Mouse (Mus musculus): ENCODE measurements at regions not wholly inside any gene's neighbourhood (a gene's known extent, or its start where the extent isn't known, plus 50 kb on each side); places are given as distances from the start of the nearest gene placed in this dataset.
A peak's percentile ranks its signal among the peaks of the same experiment; 100 is the strongest.

- Histone ChIP-seq H3K4me3 (ENCODE audit: low read depth, low read length) (no peak overlapping the region), H3K4me1 (ENCODE audit: insufficient read depth) (peaks cover 18% of the 10 kb centered on the region), H3K9me3 (ENCODE audit: low read length) (no peaks in the 10 kb centered on the region), H3K27ac (ENCODE audit: low read depth) (no peak overlapping the region), H3K27me3 (ENCODE audit: insufficient read depth, low read length) (peaks cover 19% of the 10 kb centered on the region; the same call in 1 of the 2 replicates), H3K9ac (replicated peaks) (no peak overlapping the region), H3K36me3 (replicated peaks; ENCODE audit: insufficient read depth, low read length) (no peaks in the 10 kb centered on the region), H3K4me2 (ENCODE audit: low read depth, low read length) (no peak overlapping the region)
- TF ChIP-seq CTCF (IDR thresholded peaks at IDR 0.05; ENCODE audit: low read depth) (no peak), EP300 (IDR thresholded peaks at IDR 0.05; ENCODE audit: low read depth) (no peak)
- DNase-seq = no peak
- 76% methylated on average over 3 of the region's 3 CpGs for WGBS (ENCODE audit: insufficient replicate concordance)
- ATAC-seq = no peak
Observed at GRCm38 (mm10) chr13:28420636-28421035, 163.3 kb downstream of the Gm11361 start.

- peak; percentile 38 for DNase-seq
- H3K9ac ChIP-seq (replicated peaks) = no peak overlapping the region
- peak overlapping the region; percentile 19; the same call in 1 of the 2 replicates for H3K4me2 ChIP-seq (ENCODE audit: low read depth, low read length)
- ATAC-seq = peak; percentile 18; the same call in 1 of the 2 replicates
- no peak overlapping the region for H3K4me3 ChIP-seq (ENCODE audit: low read depth, low read length)
- H3K4me1 ChIP-seq (ENCODE audit: insufficient read depth) = peaks cover 18% of the 10 kb centered on the region
- no peak for TF ChIP-seq CTCF (IDR thresholded peaks at IDR 0.05; ENCODE audit: low read depth)
- TF ChIP-seq EP300 (IDR thresholded peaks at IDR 0.05; ENCODE audit: low read depth) = no peak
- peaks cover 19% of the 10 kb centered on the region; the same call in 1 of the 2 replicates for H3K27me3 ChIP-seq (ENCODE audit: insufficient read depth, low read length)
- no peak overlapping the region for H3K27ac ChIP-seq (ENCODE audit: low read depth)
- H3K36me3 ChIP-seq (replicated peaks; ENCODE audit: insufficient read depth, low read length) = no peaks in the 10 kb centered on the region
- no peaks in the 10 kb centered on the region for H3K9me3 ChIP-seq (ENCODE audit: low read length)
- 47% methylated on average over 16 of the region's 16 CpGs for WGBS (ENCODE audit: insufficient replicate concordance)
Observed at GRCm38 (mm10) chr13:28419950-28420381, 162.6 kb downstream of the Gm11361 start.

GRCm38 (mm10) chr13:28418936-28419681 is 161.8 kb downstream of the Gm11361 start:
- TF ChIP-seq CTCF (IDR thresholded peaks at IDR 0.05; ENCODE audit: low read depth) = no peak
- TF ChIP-seq EP300 (IDR thresholded peaks at IDR 0.05; ENCODE audit: low read depth) = no peak
- WGBS (ENCODE audit: insufficient replicate concordance) = 79% methylated on average over 17 of the region's 17 CpGs
- no peak overlapping the region for H3K27ac ChIP-seq (ENCODE audit: low read depth)
- H3K4me3 ChIP-seq (ENCODE audit: low read depth, low read length) = no peak overlapping the region
- peaks cover 18% of the 10 kb centered on the region for H3K4me1 ChIP-seq (ENCODE audit: insufficient read depth)
- H3K9me3 ChIP-seq (ENCODE audit: low read length) = no peaks in the 10 kb centered on the region
- no peak overlapping the region for H3K4me2 ChIP-seq (ENCODE audit: low read depth, low read length)
- DNase-seq (no peak), ATAC-seq (no peak)
- no peak overlapping the region for H3K9ac ChIP-seq (replicated peaks)
- H3K36me3 ChIP-seq (replicated peaks; ENCODE audit: insufficient read depth, low read length) = no peaks in the 10 kb centered on the region
- H3K27me3 ChIP-seq (ENCODE audit: insufficient read depth, low read length) = peaks cover 19% of the 10 kb centered on the region; the same call in 1 of the 2 replicates

GRCm38 (mm10) chr13:28417929-28418881 is 160.9 kb downstream of the Gm11361 start:
- H3K27ac ChIP-seq (ENCODE audit: low read depth) = no peak overlapping the region

DNA sequence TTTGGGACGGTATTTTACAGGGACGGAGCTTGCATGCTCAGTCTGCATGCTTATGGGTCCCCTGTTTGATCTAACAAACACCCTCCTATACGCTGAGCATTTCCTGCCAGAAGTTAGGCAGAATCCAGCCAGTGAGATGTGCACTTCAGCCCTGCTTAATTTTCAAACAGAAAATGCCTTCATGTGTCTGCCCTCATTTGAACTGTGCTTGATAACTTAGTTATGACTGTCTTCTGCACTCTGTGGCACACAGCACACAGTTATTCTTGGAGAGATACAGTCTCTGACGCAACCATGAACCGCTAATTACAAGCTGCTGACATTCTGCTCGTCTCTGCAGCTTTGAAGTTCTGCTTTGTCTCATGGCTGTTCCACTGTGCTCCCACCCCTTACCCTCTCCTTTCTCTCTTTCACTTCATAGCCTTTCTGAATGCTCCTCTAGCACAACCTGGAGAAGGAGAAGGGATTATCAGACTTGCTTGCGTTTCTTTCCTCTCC is 160.2 kb downstream of the Gm11361 start:
- H3K27me3 ChIP-seq (ENCODE audit: insufficient read depth, low read length) = peaks cover 17% of the 10 kb centered on the region; the same call in 1 of the 2 replicates
- no peak for DNase-seq
- H3K9ac ChIP-seq (replicated peaks) = no peak overlapping the region
- H3K4me1 ChIP-seq (ENCODE audit: insufficient read depth) = peaks cover 18% of the 10 kb centered on the region
- H3K4me2 ChIP-seq (ENCODE audit: low read depth, low read length) = peak overlapping the region; percentile 20
- no peak overlapping the region for H3K27ac ChIP-seq (ENCODE audit: low read depth)
- H3K4me3 ChIP-seq (ENCODE audit: low read depth, low read length) = no peak overlapping the region
- WGBS (ENCODE audit: insufficient replicate concordance) = 5% methylated on average over 7 of the region's 7 CpGs
- no peaks in the 10 kb centered on the region for H3K9me3 ChIP-seq (ENCODE audit: low read length)
- H3K36me3 ChIP-seq (replicated peaks; ENCODE audit: insufficient read depth, low read length) = no peaks in the 10 kb centered on the region
- no peak for TF ChIP-seq CTCF (IDR thresholded peaks at IDR 0.05; ENCODE audit: low read depth)
- TF ChIP-seq EP300 (IDR thresholded peaks at IDR 0.05; ENCODE audit: low read depth) = no peak
- ATAC-seq = no peak; the same call in 1 of the 2 replicates

More at GRCm38 (mm10) chr13:28417929-28418881, 160.9 kb downstream of the Gm11361 start:
- 25% methylated on average over 11 of the region's 11 CpGs for WGBS (ENCODE audit: insufficient replicate concordance)
- H3K4me2 ChIP-seq (ENCODE audit: low read depth, low read length) = peak overlapping the region; percentile 20
- peaks cover 19% of the 10 kb centered on the region; the same call in 1 of the 2 replicates for H3K27me3 ChIP-seq (ENCODE audit: insufficient read depth, low read length)
- H3K36me3 ChIP-seq (replicated peaks; ENCODE audit: insufficient read depth, low read length) = no peaks in the 10 kb centered on the region
- no peak overlapping the region for H3K4me3 ChIP-seq (ENCODE audit: low read depth, low read length)
- H3K4me1 ChIP-seq (ENCODE audit: insufficient read depth) = peaks cover 18% of the 10 kb centered on the region
- DNase-seq (no peak), ATAC-seq (0 out of 2 replicates have a peak, but pooled peaks have one; percentile 15)
- TF ChIP-seq EP300 (IDR thresholded peaks at IDR 0.05; ENCODE audit: low read depth) = no peak
- TF ChIP-seq CTCF (IDR thresholded peaks at IDR 0.05; ENCODE audit: low read depth) = no peak
- no peak overlapping the region for H3K9ac ChIP-seq (replicated peaks)
- H3K9me3 ChIP-seq (ENCODE audit: low read length) = no peaks in the 10 kb centered on the region
